Mouse (Mus musculus): ENCODE results near the gene Eif1. TPM values are rescaled to one million over a fixed set of nuclear protein-coding genes. Genes with fewer than 3 reads are reported as not detected.

Eif1 gene
- polyA plus RNA-seq (2014; fragmentation: Illumina TruSeq; extraction: RNeasy Lipid Tissue Mini Kit (QIAGEN cat#74804); ENCODE audit: low read depth, low replicate concordance), result 1,846 TPM

DNA sequence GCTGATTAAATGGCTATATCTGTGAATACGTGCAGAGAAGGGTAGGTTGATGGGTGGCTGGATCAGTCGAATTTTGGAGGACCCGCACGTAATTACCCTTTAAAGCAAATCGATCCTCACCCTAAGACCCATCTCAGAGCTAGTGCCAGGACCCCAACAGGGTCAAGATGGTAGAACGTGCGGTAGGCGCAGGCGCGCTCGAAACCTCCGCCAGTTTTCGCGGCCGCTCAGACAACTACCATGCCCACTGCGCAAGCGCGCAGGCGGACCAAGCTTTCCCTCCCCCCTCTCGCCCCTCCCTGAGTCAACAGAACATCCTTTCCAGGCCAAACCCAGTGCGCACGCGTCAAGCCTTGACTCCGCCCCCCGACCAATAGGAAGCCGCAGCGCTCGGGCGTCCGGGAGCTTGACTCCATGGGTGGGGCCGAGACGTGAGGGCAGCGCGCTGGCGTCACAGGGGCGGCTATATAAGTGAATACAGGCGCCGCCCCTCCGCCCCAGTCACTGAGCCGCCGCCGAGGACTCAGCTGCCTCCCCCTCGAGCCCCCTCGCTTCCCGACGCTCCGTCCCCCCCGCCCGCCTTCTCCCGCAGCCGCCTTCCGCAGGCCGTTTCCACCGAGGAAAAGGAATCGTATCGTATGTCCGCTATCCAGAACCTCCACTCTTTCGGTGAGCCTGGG is at the start of gene Eif1:
TSS of gene Eif1 (plus strand) at position 394 of the 680 bp plus-strand sequence.

DNA sequence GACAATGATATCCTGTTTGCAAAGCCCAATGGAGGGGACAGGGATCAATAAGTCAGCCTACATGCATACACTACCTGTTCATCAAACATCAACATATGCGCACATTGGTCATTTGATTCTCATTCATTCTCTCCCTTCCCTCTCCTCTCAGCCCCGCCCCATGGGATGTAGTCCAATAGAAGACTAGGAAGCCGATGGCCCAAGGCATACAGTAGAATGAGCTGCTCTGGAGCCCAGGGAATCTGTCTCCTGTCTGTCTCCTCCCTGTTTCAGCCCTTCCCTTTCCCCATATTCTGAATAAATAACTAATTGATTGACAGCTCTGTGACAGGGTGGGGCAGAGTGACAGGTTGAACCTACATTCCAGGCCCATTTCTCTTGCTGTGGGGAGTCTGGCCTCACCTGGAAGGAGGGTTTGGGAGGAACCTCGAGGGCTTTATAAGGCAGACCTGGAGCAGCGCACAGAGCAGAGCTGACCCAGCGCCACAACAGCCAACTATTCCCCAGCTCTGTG is 14.3 kb downstream of the Eif1 start, which contains the start of gene Gast:
TSS of gene Gast (plus strand) at position 464 of the 514 bp plus-strand sequence.

DNA sequence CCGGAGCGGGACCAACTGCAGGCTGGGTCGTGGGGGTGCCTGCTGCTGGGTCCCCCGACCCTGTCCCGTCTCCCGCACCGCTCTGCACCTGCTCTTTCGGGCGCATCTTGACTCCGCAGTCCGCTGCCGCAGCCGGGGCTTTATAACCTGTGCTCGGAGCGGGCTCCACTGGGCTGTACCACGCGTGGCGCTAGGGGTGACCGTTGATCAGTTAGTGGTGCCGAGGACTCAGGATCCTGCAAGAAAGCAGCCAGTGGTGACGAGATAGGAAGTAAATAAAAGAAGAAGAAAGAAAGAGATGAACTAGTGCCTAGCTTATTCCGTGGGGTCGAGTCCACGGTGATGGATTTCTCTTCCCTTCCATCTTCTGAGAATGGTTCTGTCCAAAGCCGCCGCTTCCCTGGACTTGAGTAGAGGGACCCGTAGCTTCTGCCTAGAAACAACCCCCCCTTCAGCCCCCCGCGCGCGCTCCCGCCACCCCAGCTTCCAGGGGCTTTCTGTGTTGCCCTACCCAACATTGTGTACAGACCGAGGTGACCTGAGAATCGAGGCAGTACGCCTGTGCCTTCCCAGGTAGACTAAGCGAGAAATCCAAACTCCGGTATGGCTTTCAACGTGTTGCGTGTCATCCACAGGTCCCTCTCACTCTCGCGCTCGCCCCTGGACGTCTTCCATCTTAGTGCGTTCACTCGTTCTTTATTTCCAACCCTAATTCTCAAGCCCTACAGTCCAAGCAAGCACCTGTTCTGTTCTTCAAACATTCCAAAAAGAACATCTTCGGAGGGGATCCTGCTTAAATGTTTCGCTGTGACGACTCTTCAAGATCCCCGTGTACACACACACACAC is 36.5 kb downstream of the Eif1 start, which contains the start of gene Hap1:
TSS of gene Hap1 (minus strand) at position 157 of the 847 bp plus-strand sequence.

Other genes starting within 250 kb of the Eif1 start
- not detected for gene Krt32, start 231.7 kb upstream of the Eif1 start, polyA plus RNA-seq (2014; fragmentation: Illumina TruSeq; extraction: RNeasy Lipid Tissue Mini Kit (QIAGEN cat#74804); ENCODE audit: low read depth, low replicate concordance)
- not detected for gene Krt35, start 223.6 kb upstream of the Eif1 start, polyA plus RNA-seq (2014; fragmentation: Illumina TruSeq; extraction: RNeasy Lipid Tissue Mini Kit (QIAGEN cat#74804); ENCODE audit: low read depth, low replicate concordance)
- not detected for gene Krt36, start 214.3 kb upstream of the Eif1 start, polyA plus RNA-seq (2014; fragmentation: Illumina TruSeq; extraction: RNeasy Lipid Tissue Mini Kit (QIAGEN cat#74804); ENCODE audit: low read depth, low replicate concordance)
- gene Krt13, start 198.3 kb upstream of the Eif1 start, polyA plus RNA-seq (2014; fragmentation: Illumina TruSeq; extraction: RNeasy Lipid Tissue Mini Kit (QIAGEN cat#74804); ENCODE audit: low read depth, low replicate concordance), result not detected
- not detected for gene Krt15, start 184.0 kb upstream of the Eif1 start, polyA plus RNA-seq (2014; fragmentation: Illumina TruSeq; extraction: RNeasy Lipid Tissue Mini Kit (QIAGEN cat#74804); ENCODE audit: low read depth, low replicate concordance)
- not detected for gene Krt19, start 171.2 kb upstream of the Eif1 start, polyA plus RNA-seq (2014; fragmentation: Illumina TruSeq; extraction: RNeasy Lipid Tissue Mini Kit (QIAGEN cat#74804); ENCODE audit: low read depth, low replicate concordance)
- gene Krt9, start 126.6 kb upstream of the Eif1 start, polyA plus RNA-seq (2014; fragmentation: Illumina TruSeq; extraction: RNeasy Lipid Tissue Mini Kit (QIAGEN cat#74804); ENCODE audit: low read depth, low replicate concordance), result not detected
- not detected for gene Krt14, start 112.3 kb upstream of the Eif1 start, polyA plus RNA-seq (2014; fragmentation: Illumina TruSeq; extraction: RNeasy Lipid Tissue Mini Kit (QIAGEN cat#74804); ENCODE audit: low read depth, low replicate concordance)
- gene Krt16, start 71.0 kb upstream of the Eif1 start, polyA plus RNA-seq (2014; fragmentation: Illumina TruSeq; extraction: RNeasy Lipid Tissue Mini Kit (QIAGEN cat#74804); ENCODE audit: low read depth, low replicate concordance), result not detected
- gene Krt17, start 58.9 kb upstream of the Eif1 start, polyA plus RNA-seq (2014; fragmentation: Illumina TruSeq; extraction: RNeasy Lipid Tissue Mini Kit (QIAGEN cat#74804); ENCODE audit: low read depth, low replicate concordance), result not detected
- gene Krt42, start 50.0 kb upstream of the Eif1 start, polyA plus RNA-seq (2014; fragmentation: Illumina TruSeq; extraction: RNeasy Lipid Tissue Mini Kit (QIAGEN cat#74804); ENCODE audit: low read depth, low replicate concordance), result not detected
- gene Gast, start 14.5 kb downstream of the Eif1 start, polyA plus RNA-seq (2014; fragmentation: Illumina TruSeq; extraction: RNeasy Lipid Tissue Mini Kit (QIAGEN cat#74804); ENCODE audit: low read depth, low replicate concordance), result not detected
- gene Hap1, start 36.2 kb downstream of the Eif1 start, polyA plus RNA-seq (2014; fragmentation: Illumina TruSeq; extraction: RNeasy Lipid Tissue Mini Kit (QIAGEN cat#74804); ENCODE audit: low read depth, low replicate concordance), result 5.1 TPM
- 2.2 TPM for gene Jup, start 77.9 kb downstream of the Eif1 start, polyA plus RNA-seq (2014; fragmentation: Illumina TruSeq; extraction: RNeasy Lipid Tissue Mini Kit (QIAGEN cat#74804); ENCODE audit: low read depth, low replicate concordance)
- gene P3h4, start 95.0 kb downstream of the Eif1 start, polyA plus RNA-seq (2014; fragmentation: Illumina TruSeq; extraction: RNeasy Lipid Tissue Mini Kit (QIAGEN cat#74804); ENCODE audit: low read depth, low replicate concordance), result 10.6 TPM
- gene Fkbp10, start 95.8 kb downstream of the Eif1 start, polyA plus RNA-seq (2014; fragmentation: Illumina TruSeq; extraction: RNeasy Lipid Tissue Mini Kit (QIAGEN cat#74804); ENCODE audit: low read depth, low replicate concordance), result 1.4 TPM
- 30.2 TPM for gene Nt5c3b, start 121.9 kb downstream of the Eif1 start, polyA plus RNA-seq (2014; fragmentation: Illumina TruSeq; extraction: RNeasy Lipid Tissue Mini Kit (QIAGEN cat#74804); ENCODE audit: low read depth, low replicate concordance)
- not detected for gene Klhl10, start 122.0 kb downstream of the Eif1 start, polyA plus RNA-seq (2014; fragmentation: Illumina TruSeq; extraction: RNeasy Lipid Tissue Mini Kit (QIAGEN cat#74804); ENCODE audit: low read depth, low replicate concordance)
- gene Klhl11, start 152.9 kb downstream of the Eif1 start, polyA plus RNA-seq (2014; fragmentation: Illumina TruSeq; extraction: RNeasy Lipid Tissue Mini Kit (QIAGEN cat#74804); ENCODE audit: low read depth, low replicate concordance), result 33.4 TPM
- 787 TPM for gene Acly, start 208.1 kb downstream of the Eif1 start, polyA plus RNA-seq (2014; fragmentation: Illumina TruSeq; extraction: RNeasy Lipid Tissue Mini Kit (QIAGEN cat#74804); ENCODE audit: low read depth, low replicate concordance)
- gene Ttc25, start 225.7 kb downstream of the Eif1 start, polyA plus RNA-seq (2014; fragmentation: Illumina TruSeq; extraction: RNeasy Lipid Tissue Mini Kit (QIAGEN cat#74804); ENCODE audit: low read depth, low replicate concordance), result 0.64 TPM

All from adrenal gland, adult 10 weeks (tissue).